Mouse (Mus musculus) neural tube, embryonic 14.5 days (tissue): ENCODE measurements around the gene Gm20388. TPM values are rescaled to one million over a fixed set of nuclear protein-coding genes. Genes with fewer than 3 reads are reported as not detected.

Experiments
- ATAC-seq: fragments of 200-750 bp; cut with Nextera tagmentation; 2 replicates; pipeline ENCODE4 v1.8.0; 2017; ENCODE audit warnings: low read depth, mild to moderate bottlenecking, moderate TSS enrichment, moderate library complexity
- H3K27ac ChIP-seq: fragments of 300-500 bp; sonication (generic); 2 replicates; pipeline ENCODE4 v1.5.1; 2014; ENCODE audit warnings: low read depth, mild to moderate bottlenecking, control low read depth, low read length, moderate library complexity, mixed read lengths
- H3K27me3 ChIP-seq: fragments of 300-500 bp; sonication (generic); 2 replicates; pipeline ENCODE4 v1.6.1; 2014; ENCODE audit warnings: low read length; ENCODE audit not compliant: control insufficient read depth, insufficient read depth
- H3K36me3 ChIP-seq: fragments of 300-500 bp; sonication (generic); 2 replicates; pipeline ENCODE4 v1.6.1; 2014; ENCODE audit warnings: low read length, mixed read lengths; ENCODE audit not compliant: control insufficient read depth, insufficient read depth
- H3K4me1 ChIP-seq: fragments of 300-500 bp; sonication (generic); 2 replicates; pipeline ENCODE4 v1.6.1; 2014; ENCODE audit warnings: low read length; ENCODE audit not compliant: control insufficient read depth, insufficient read depth
- H3K4me2 ChIP-seq: fragments of 300-500 bp; sonication (generic); 2 replicates; pipeline ENCODE4 v1.6.1; 2014; ENCODE audit warnings: mild to moderate bottlenecking, low read depth, low read length, control low read depth
- H3K4me3 ChIP-seq: fragments of 300-500 bp; sonication (generic); 2 replicates; pipeline ENCODE4 v1.5.1; 2014; ENCODE audit warnings: low read depth, low read length, control low read depth, mixed read lengths
- H3K9ac ChIP-seq: fragments of 300-500 bp; sonication (generic); replicated peaks from 2 replicates; pipeline ENCODE4 v1.6.1; 2014; ENCODE audit warnings: low read depth, mild to moderate bottlenecking, control low read depth, low read length, mixed read lengths
- H3K9me3 ChIP-seq: fragments of 300-500 bp; sonication (generic); 2 replicates; pipeline ENCODE4 v1.6.1; 2016; ENCODE audit warnings: low read length; ENCODE audit not compliant: control insufficient read depth
- WGBS: fragments of 180-500 bp; shearing (Covaris S2); extraction: QIAGEN DNeasy Blood & Tissue Kit; methylation state at CpG from one replicate; pipeline ENCODE4 v1.1.7; 2014; 5-methylcytosine and 5-hydroxymethylcytosine counted together
- polyA plus RNA-seq: library from polyadenylated mRNA; unstranded; fragments of >200 nt; fragmentation: Nextera tagmentation; extraction: Ambion mirVana; gene quantifications from 2 replicates; pipeline ENCODE4 v1.2.1, GENCODE M21; 2014

Gm20388 gene
- polyA plus RNA-seq, 1 experiment from 2014 or later, result 10.3 TPM

DNA sequence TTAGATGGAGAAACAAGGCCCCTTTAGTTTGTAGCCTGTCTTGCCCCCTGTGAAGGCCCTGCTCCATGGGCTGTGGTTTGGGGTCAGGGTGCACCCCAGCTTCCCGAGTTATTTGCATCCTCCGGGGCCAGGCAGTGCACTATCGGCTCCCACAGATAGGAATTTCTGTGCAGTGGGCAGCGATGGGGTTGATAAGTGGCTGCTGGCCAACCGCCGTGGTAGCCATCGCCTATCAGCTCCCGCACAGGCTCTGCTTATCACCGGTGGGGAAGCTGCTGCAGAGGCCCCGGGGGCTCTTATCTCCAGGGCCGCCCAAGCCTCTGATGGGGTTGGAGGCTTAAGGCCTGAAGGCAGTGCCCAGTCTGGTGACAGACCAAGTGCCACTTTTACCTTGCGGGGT is 2398.6 kb downstream of the Gm20388 start:
- H3K9me3 ChIP-seq, result no peaks in the 10 kb centered on the region
- no peaks in the 10 kb centered on the region for H3K27me3 ChIP-seq
- no peak overlapping the region for H3K9ac ChIP-seq
- WGBS, result 82% methylated on average over 12 of the region's 12 CpGs
- peaks cover 5% of the 10 kb centered on the region; the same call in 1 of the 2 replicates for H3K4me1 ChIP-seq
- no peak for ATAC-seq
- no peak overlapping the region for H3K4me2 ChIP-seq
- H3K36me3 ChIP-seq, result no peaks in the 10 kb centered on the region
- no peak overlapping the region for H3K4me3 ChIP-seq
- H3K27ac ChIP-seq, result no peak overlapping the region

DNA sequence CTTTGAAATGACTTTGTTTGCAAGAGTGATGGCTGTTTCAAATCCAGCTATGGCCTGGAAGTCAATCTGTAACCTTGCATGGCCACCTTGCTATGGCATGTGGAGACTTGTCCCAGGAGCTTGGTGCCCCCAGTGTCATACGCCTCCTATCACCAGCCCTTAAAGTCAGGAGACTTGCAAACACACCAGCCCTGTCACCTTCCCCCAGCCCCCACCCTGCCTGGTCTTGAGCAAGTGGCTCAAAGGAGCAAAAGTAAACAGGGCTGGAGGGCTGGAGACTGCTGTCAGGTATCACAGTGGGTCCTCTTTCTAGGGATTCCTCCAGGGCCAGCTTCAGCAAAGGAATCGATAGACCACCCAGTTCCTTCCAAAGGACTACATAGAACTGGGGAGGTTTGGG is 2400.5 kb downstream of the Gm20388 start:
- H3K4me2 ChIP-seq, result no peak overlapping the region
- no peak overlapping the region for H3K27ac ChIP-seq
- H3K4me3 ChIP-seq, result no peak overlapping the region
- WGBS, result 86% methylated on average over 2 of the region's 2 CpGs
- H3K27me3 ChIP-seq, result no peaks in the 10 kb centered on the region
- no peaks in the 10 kb centered on the region for H3K9me3 ChIP-seq
- H3K36me3 ChIP-seq, result no peaks in the 10 kb centered on the region
- H3K9ac ChIP-seq, result no peak overlapping the region
- peaks cover 5% of the 10 kb centered on the region; the same call in 1 of the 2 replicates for H3K4me1 ChIP-seq
- no peak for ATAC-seq

DNA sequence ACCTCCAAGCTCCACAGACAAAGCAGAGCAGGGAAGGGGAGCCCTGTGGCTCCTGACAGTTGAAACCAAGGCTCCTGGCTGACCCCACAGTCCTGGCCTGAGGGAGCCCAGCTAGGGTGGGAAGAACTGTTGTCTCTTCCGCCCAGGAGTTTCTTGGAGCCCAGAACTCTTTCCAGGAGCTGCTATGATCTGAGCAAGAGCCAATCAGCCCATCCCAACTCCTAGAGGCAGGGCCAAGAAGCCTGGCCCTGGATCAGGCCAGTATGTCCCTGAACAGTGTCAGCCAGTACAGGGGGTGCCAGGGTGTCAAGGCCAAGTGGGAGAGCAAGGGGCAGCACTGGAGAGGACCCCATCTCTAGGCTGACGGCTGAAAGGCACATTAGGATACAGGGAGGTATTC is 2401.9 kb downstream of the Gm20388 start:
- H3K36me3 ChIP-seq, result no peaks in the 10 kb centered on the region
- H3K27ac ChIP-seq, result no peak overlapping the region
- ATAC-seq, result no peak
- no peaks in the 10 kb centered on the region for H3K9me3 ChIP-seq
- H3K4me2 ChIP-seq, result no peak overlapping the region
- no peak overlapping the region for H3K9ac ChIP-seq
- no peaks in the 10 kb centered on the region for H3K4me1 ChIP-seq
- no peaks in the 10 kb centered on the region for H3K27me3 ChIP-seq
- H3K4me3 ChIP-seq, result no peak overlapping the region
- 78% methylated on average over 2 of the region's 2 CpGs for WGBS

DNA sequence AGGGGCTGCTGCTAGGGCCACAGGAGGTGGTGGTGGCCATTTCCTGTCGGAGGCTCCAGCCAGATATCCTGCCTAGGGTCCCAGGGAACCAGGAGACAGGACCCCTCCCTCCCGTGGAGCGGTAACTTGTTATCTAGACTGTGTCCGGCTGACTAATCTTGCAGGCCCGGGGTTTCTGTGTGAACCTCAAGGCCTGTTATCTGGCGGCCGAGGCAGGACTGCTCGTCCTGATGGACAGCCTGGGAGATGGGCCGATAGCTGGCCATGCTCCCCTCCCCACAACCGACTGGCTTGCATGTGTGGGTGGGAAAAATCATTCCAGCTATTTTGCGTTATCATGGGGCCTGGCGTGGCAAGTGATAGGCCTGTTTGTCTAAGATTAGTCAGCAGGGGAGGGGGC is 2402.7 kb downstream of the Gm20388 start:
- no peaks in the 10 kb centered on the region for H3K9me3 ChIP-seq
- H3K27me3 ChIP-seq, result no peaks in the 10 kb centered on the region
- no peaks in the 10 kb centered on the region for H3K36me3 ChIP-seq
- no peak overlapping the region for H3K9ac ChIP-seq
- 73% methylated on average over 12 of the region's 12 CpGs for WGBS
- ATAC-seq, result no peak
- no peak overlapping the region for H3K27ac ChIP-seq
- no peak overlapping the region for H3K4me3 ChIP-seq
- H3K4me1 ChIP-seq, result no peaks in the 10 kb centered on the region
- H3K4me2 ChIP-seq, result no peak overlapping the region

DNA sequence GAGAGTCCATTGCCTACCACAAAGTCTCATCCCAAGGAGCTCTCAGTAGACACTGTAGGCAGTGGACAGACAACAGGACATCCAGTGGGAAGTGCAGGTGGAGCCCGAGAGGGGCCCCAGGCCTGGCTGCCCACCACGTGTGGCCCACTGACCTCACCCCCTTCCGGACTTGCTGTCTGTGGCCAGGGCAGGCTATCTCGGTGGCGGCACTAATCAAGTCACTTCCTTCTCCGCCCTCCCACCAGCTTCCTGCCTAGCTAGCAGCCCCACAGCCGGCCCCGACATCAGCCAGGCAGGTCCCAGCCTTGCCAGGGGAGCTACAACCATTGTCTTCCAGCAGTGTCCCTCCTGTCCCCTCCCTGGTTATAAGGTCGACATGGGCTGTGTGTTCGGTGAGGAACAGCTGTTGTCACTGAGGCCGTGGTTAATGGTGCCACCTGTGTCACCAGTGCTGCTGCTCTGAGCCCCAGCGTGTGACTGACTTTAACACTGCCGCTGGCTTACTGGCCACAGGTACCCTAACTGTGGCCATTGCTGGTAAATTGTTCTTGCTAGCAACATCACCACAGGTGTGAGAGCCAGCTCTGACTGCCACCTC is 2404.4 kb downstream of the Gm20388 start:
- H3K4me3 ChIP-seq, result no peak overlapping the region
- no peak for ATAC-seq

DNA sequence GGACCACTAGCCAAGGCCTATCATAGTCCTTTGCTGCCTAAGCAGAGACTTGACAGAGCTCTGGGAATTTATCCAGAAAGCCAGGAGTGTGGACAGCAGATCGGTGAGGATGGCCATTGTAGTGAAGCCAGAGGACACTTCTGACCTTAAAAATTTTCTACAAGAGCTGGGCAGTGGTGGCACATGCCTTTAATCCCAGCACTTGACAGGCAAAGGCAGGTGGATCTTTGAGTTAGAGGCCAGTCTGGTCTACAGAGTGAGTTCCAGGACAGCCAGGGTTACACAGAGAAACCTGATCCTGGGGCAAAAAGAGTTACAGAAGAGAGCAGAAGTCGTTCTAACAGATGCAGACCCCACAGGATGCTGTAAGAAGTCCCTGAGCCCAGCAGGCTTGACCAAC is 2405.8 kb downstream of the Gm20388 start:
- Histone ChIP-seq H3K4me3 (no peak overlapping the region), H3K9me3 (no peaks in the 10 kb centered on the region), H3K9ac (no peak overlapping the region), H3K27me3 (no peaks in the 10 kb centered on the region), H3K36me3 (no peaks in the 10 kb centered on the region), H3K27ac (no peak overlapping the region), H3K4me2 (no peak overlapping the region), H3K4me1 (peaks cover 10% of the 10 kb centered on the region)
- ATAC-seq, result no peak
- 58% methylated on average over 2 of the region's 2 CpGs for WGBS

More for the DNA sequence above, 2404.4 kb downstream of the Gm20388 start:
- Histone ChIP-seq H3K4me1 (no peaks in the 10 kb centered on the region), H3K9me3 (no peaks in the 10 kb centered on the region), H3K9ac (no peak overlapping the region), H3K27me3 (no peaks in the 10 kb centered on the region), H3K36me3 (no peaks in the 10 kb centered on the region), H3K4me2 (no peak overlapping the region), H3K27ac (no peak overlapping the region)
- WGBS, result 57% methylated on average over 13 of the region's 13 CpGs

DNA sequence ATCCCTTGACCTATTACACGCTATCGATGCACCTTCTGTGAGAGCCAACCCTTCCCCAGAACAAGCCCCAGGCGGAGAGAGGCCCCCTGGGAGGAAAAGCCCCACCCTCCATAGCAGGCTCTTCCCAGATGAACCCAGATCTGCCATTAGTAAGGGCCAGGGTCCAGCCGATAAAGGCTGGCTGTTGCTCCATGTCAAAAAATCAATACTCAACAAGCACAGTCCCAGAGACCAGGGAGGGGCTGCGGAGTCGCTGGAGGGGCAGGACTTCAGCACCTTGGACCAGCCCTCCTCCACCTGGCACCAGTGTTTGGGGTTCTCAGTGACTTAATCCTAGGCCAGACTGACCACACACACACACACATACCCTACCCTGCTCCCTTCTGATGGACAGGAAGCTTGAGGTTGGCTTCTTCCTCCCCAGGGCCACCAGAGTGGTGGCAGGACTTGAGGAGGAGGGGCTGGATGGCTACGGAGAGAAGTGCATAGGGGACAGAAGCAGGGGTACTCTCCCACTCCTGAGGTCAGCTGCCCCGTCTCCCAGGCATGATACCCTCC is 2407.4 kb downstream of the Gm20388 start:
- Histone ChIP-seq H3K27ac (no peak overlapping the region), H3K4me1 (peaks cover 10% of the 10 kb centered on the region), H3K36me3 (no peaks in the 10 kb centered on the region), H3K27me3 (no peaks in the 10 kb centered on the region), H3K4me3 (no peak overlapping the region), H3K9me3 (no peaks in the 10 kb centered on the region), H3K9ac (no peak overlapping the region), H3K4me2 (no peak overlapping the region)
- WGBS, result 58% methylated on average over 8 of the region's 8 CpGs
- ATAC-seq, result no peak

DNA sequence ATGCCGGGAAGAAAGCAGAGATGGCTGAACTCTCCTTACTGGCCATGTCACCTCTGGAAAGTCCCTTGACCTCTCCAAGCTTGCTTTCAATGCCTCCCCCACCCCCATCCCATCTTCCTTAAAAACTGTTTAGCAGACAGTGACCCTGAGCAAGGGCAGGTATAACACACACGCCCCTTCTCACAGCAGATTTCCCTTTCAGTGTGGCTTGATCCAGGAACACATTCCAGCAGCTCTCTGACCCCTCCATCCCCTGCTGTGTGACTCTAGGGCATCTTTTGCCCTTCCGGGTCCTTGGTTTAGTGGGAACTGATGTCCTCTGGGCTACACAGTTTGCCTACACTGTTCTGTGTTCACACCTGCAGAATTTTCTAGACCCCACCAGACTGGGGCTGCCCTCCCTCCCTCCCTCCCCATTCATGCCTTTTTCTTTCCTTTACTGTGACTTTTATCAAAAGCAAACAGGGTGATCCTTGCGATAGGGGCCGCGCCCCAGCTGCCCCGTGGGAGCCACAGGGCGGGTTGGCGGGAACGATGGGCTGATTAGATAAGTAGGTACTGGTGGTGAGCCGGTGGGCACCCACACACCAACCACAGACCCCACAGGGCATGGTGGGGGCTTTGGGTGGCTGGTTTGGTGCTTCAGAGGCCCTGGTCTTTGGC is 2408.5 kb downstream of the Gm20388 start:
- Histone ChIP-seq H3K36me3 (no peaks in the 10 kb centered on the region), H3K9me3 (no peaks in the 10 kb centered on the region), H3K27me3 (no peaks in the 10 kb centered on the region), H3K4me2 (no peak overlapping the region), H3K4me3 (no peak overlapping the region), H3K27ac (no peak overlapping the region), H3K9ac (no peak overlapping the region), H3K4me1 (peaks cover 14% of the 10 kb centered on the region)
- ATAC-seq, result no peak
- WGBS, result 77% methylated on average over 11 of the region's 11 CpGs

DNA sequence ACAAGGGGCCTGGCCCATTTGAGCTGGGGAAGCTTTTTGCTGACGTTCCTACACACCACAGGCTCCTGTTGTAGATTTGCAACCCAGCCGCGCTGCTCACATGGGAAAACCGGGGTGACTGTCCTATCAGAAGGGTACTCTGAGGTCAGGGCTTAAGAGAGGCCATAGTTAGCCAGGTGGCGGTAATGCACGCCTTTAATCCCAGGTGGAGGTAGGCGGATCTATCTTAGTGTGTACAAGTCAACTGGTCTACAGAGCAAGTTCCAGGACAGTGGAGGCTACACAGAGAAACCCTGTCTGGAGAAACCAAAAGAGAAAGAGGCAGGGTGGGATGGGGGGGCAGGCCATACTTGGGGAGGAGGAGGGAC is 2409.1 kb downstream of the Gm20388 start:
- WGBS, result 71% methylated on average over 7 of the region's 7 CpGs
- peaks cover 19% of the 10 kb centered on the region for H3K4me1 ChIP-seq
- no peaks in the 10 kb centered on the region for H3K27me3 ChIP-seq
- no peak overlapping the region for H3K4me2 ChIP-seq
- ATAC-seq, result no peak
- no peak overlapping the region for H3K4me3 ChIP-seq
- H3K9ac ChIP-seq, result no peak overlapping the region
- no peaks in the 10 kb centered on the region for H3K36me3 ChIP-seq
- no peak overlapping the region for H3K27ac ChIP-seq
- no peaks in the 10 kb centered on the region for H3K9me3 ChIP-seq
